Mouse (Mus musculus): ENCODE results near the gene Ptprq. TPM values are rescaled to one million over a fixed set of nuclear protein-coding genes. Genes with fewer than 3 reads are reported as not detected.

The Ptprq gene
- total RNA-seq, 2 experiments from 2014 or later, result 0.08 TPM; not detected in 1

- DNase-seq (ENCODE audit: low spot score in 2 of 2), result no peak
- intact Hi-C loops (cut with DNase I), result no loop called here
Observed at GRCm38 (mm10) chr10:107661970-107662369, 57.9 kb downstream of the Ptprq start.

- DNase-seq (ENCODE audit: low spot score in 2 of 2), result no peak
- intact Hi-C loops (cut with DNase I), result no loop called here
Observed at GRCm38 (mm10) chr10:107659141-107659540, 60.7 kb downstream of the Ptprq start.

GRCm38 (mm10) chr10:107649687-107650086 is 70.2 kb downstream of the Ptprq start:
- DNase-seq (ENCODE audit: low spot score in 2 of 2), result peak in 1 of 2 experiments; percentile 14
- intact Hi-C loops (cut with DNase I), result no loop called here

GRCm38 (mm10) chr10:107628104-107628503 is 91.7 kb downstream of the Ptprq start:
- DNase-seq (ENCODE audit: low spot score in 2 of 2), result no peak
- intact Hi-C loops (cut with DNase I), result no loop called here

- intact Hi-C loops (cut with DNase I), result no loop called here
- no peak for DNase-seq (ENCODE audit: low spot score in 2 of 2)
Observed at GRCm38 (mm10) chr10:107626648-107627047, 93.2 kb downstream of the Ptprq start.

GRCm38 (mm10) chr10:107624211-107624610 is 95.6 kb downstream of the Ptprq start:
- no peak for DNase-seq (ENCODE audit: low spot score in 2 of 2)

GRCm38 (mm10) chr10:107615460-107615859 is 104.4 kb downstream of the Ptprq start:
- no peak for DNase-seq (ENCODE audit: low spot score in 2 of 2)
- intact Hi-C loops (cut with DNase I), result no loop called here

More at GRCm38 (mm10) chr10:107624211-107624610, 95.6 kb downstream of the Ptprq start:
- intact Hi-C loops (cut with DNase I), result no loop called here

GRCm38 (mm10) chr10:107601371-107601770 is 118.5 kb downstream of the Ptprq start:
- no peak for DNase-seq (ENCODE audit: low spot score in 2 of 2)
- intact Hi-C loops (cut with DNase I), result no loop called here

- intact Hi-C loops (cut with DNase I), result no loop called here
- no peak for DNase-seq (ENCODE audit: low spot score in 2 of 2)
Observed at GRCm38 (mm10) chr10:107583360-107583759, 136.5 kb downstream of the Ptprq start.

GRCm38 (mm10) chr10:107569044-107569443 is 150.8 kb downstream of the Ptprq start:
- no peak for DNase-seq (ENCODE audit: low spot score in 2 of 2)
- intact Hi-C loops (cut with DNase I), result no loop called here

- DNase-seq (ENCODE audit: low spot score in 2 of 2), result no peak
- intact Hi-C loops (cut with DNase I), result no loop called here
Observed at GRCm38 (mm10) chr10:107568261-107568660, 151.6 kb downstream of the Ptprq start.

- no peak for DNase-seq (ENCODE audit: low spot score in 2 of 2)
- intact Hi-C loops (cut with DNase I), result no loop called here
Observed at GRCm38 (mm10) chr10:107562875-107563274, 157.0 kb downstream of the Ptprq start.

GRCm38 (mm10) chr10:107560881-107561280 is 159.0 kb downstream of the Ptprq start:
- no peak for DNase-seq (ENCODE audit: low spot score in 2 of 2)
- intact Hi-C loops (cut with DNase I), result no loop called here

GRCm38 (mm10) chr10:107543026-107543425 is 176.8 kb downstream of the Ptprq start:
- intact Hi-C loops (cut with DNase I), result no loop called here
- no peak for DNase-seq (ENCODE audit: low spot score in 2 of 2)

- no peak for DNase-seq (ENCODE audit: low spot score in 2 of 2)
- intact Hi-C loops (cut with DNase I), result no loop called here
Observed at GRCm38 (mm10) chr10:107528758-107529157, 191.1 kb downstream of the Ptprq start.

GRCm38 (mm10) chr10:107519216-107519615 is 200.6 kb downstream of the Ptprq start:
- intact Hi-C loops (cut with DNase I), result no loop called here
- DNase-seq (ENCODE audit: low spot score in 2 of 2), result no peak

GRCm38 (mm10) chr10:107516641-107517040 is 203.2 kb downstream of the Ptprq start:
- no peak for DNase-seq (ENCODE audit: low spot score in 2 of 2)
- intact Hi-C loops (cut with DNase I), result no loop called here

- DNase-seq (ENCODE audit: low spot score in 2 of 2), result no peak
- intact Hi-C loops (cut with DNase I), result no loop called here
Observed at GRCm38 (mm10) chr10:107514735-107515134, 205.1 kb downstream of the Ptprq start.

GRCm38 (mm10) chr10:107506397-107506796 is 213.5 kb downstream of the Ptprq start:
- DNase-seq (ENCODE audit: low spot score in 2 of 2), result no peak
- intact Hi-C loops (cut with DNase I), result no loop called here

- intact Hi-C loops (cut with DNase I), result no loop called here
- no peak for DNase-seq (ENCODE audit: low spot score in 2 of 2)
Observed at GRCm38 (mm10) chr10:107503430-107503829, 216.4 kb downstream of the Ptprq start.

GRCm38 (mm10) chr10:107502193-107502592 is 217.7 kb downstream of the Ptprq start:
- intact Hi-C loops (cut with DNase I), result no loop called here

GRCm38 (mm10) chr10:107499656-107500055 is 220.2 kb downstream of the Ptprq start:
- intact Hi-C loops (cut with DNase I), result no loop called here
- DNase-seq (ENCODE audit: low spot score in 2 of 2), result peak; percentile 58 to 81

More at GRCm38 (mm10) chr10:107502193-107502592, 217.7 kb downstream of the Ptprq start:
- DNase-seq (ENCODE audit: low spot score in 2 of 2), result no peak

Data from left cerebral cortex, postnatal 14 days (tissue).